Mouse (Mus musculus) intestine, embryonic 16.5 days (tissue): ENCODE results near the gene Wdr46. TPM values are rescaled to one million over a fixed set of nuclear protein-coding genes. Genes with fewer than 3 reads are reported as not detected.
A peak's percentile ranks its signal among the peaks of the same experiment; 100 is the strongest.

Source experiments
- ATAC-seq: fragments of 200-750 bp; cut with Nextera tagmentation; 2 replicates; pipeline ENCODE4 v1.8.0; 2017; ENCODE audit warnings: moderate TSS enrichment, moderate library complexity
- H3K27ac ChIP-seq: fragments of 300-500 bp; sonication (generic); 2 replicates; pipeline ENCODE4 v1.5.1; 2014; ENCODE audit warnings: mild to moderate bottlenecking, low read length
- H3K27me3 ChIP-seq: fragments of 300-500 bp; sonication (generic); replicated peaks from 2 replicates; pipeline ENCODE4 v1.6.1; 2014; ENCODE audit warnings: low read length, control low read depth, mixed read lengths; ENCODE audit not compliant: control insufficient read depth, insufficient read depth
- H3K36me3 ChIP-seq: fragments of 300-500 bp; sonication (generic); 2 replicates; pipeline ENCODE4 v1.6.1; 2014; ENCODE audit warnings: low read length, control low read depth; ENCODE audit not compliant: control insufficient read depth, insufficient read depth
- H3K4me1 ChIP-seq: fragments of 300-500 bp; sonication (generic); 2 replicates; pipeline ENCODE4 v1.6.1; 2014; ENCODE audit warnings: low read length, control low read depth, mixed read lengths; ENCODE audit not compliant: control insufficient read depth, insufficient read depth
- H3K4me2 ChIP-seq: fragments of 300-500 bp; sonication (generic); 2 replicates; pipeline ENCODE4 v1.6.1; 2014; ENCODE audit warnings: low read depth, low read length, control low read depth
- H3K4me3 ChIP-seq: fragments of 300-500 bp; sonication (generic); 2 replicates; pipeline ENCODE4 v1.5.1; 2014; ENCODE audit warnings: mild to moderate bottlenecking, low read length
- H3K9ac ChIP-seq: fragments of 300-500 bp; sonication (generic); 2 replicates; pipeline ENCODE4 v1.6.1; 2014; ENCODE audit warnings: low read depth, low read length
- H3K9me3 ChIP-seq: fragments of 300-500 bp; sonication (generic); 2 replicates; pipeline ENCODE4 v1.6.1; 2016; ENCODE audit warnings: low read length, control low read depth; ENCODE audit not compliant: control insufficient read depth
- WGBS: fragments of 180-500 bp; shearing (Covaris S2); extraction: QIAGEN DNeasy Blood & Tissue Kit; methylation state at CpG from one replicate; pipeline ENCODE4 v1.1.7; 2014; 5-methylcytosine and 5-hydroxymethylcytosine counted together
- polyA plus RNA-seq: library from polyadenylated mRNA; unstranded; fragments of >200 nt; fragmentation: Nextera tagmentation; extraction: Ambion mirVana; gene quantifications from 2 replicates; pipeline ENCODE4 v1.2.1, GENCODE M21; 2015

Wdr46 gene
- polyA plus RNA-seq, 1 experiment from 2014 or later = 26.1 TPM

DNA sequence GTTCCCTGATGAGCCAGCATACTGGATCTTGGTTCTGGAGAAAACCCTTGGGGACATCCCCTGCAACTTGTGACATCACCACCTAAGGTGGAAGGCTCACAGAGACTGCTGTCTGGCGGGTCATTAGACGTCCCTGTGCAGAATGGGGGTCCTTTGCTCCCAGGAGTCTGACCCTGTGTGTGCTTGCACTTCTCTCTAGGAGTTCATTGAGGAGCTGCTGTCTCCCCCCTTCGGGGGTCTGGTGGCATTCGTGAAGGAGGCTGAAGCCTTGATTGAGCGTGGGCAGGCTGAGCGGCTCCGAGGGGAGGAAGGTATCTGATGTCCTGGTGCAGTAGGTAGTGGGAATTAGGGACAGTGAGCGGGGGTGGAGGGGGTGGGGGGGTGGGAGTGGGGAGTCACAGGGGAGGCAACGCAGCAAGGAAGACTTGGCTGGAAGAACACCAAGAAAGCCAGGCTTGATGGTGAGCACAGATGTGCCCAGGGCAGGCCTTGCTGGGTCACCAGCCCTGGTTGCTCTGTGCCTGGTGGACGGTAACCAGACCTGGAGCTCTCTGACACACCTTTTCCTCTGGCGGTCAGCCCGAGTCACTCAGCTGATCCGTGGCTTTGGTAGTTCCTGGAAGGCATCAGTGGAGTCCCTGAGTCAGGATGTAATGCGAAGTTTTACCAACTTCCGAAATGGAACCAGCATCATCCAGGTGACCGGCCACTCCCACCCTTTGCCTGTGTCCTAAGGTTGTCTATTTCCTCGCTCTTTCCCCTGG lies 24.8 kb downstream of the Wdr46 start:
- no peak overlapping the region for H3K27ac ChIP-seq
- WGBS = 92% methylated on average over 17 of the region's 17 CpGs
- ATAC-seq = no peak
- H3K36me3 ChIP-seq = peaks cover 5% of the 10 kb centered on the region
- H3K4me3 ChIP-seq = no peak overlapping the region
- no peak overlapping the region for H3K9ac ChIP-seq
- H3K27me3 ChIP-seq = no peaks in the 10 kb centered on the region
- no peaks in the 10 kb centered on the region for H3K9me3 ChIP-seq
- H3K4me1 ChIP-seq = no peaks in the 10 kb centered on the region
- H3K4me2 ChIP-seq = no peak overlapping the region

- no peak overlapping the region for H3K4me2 ChIP-seq
- H3K4me3 ChIP-seq = no peak overlapping the region
- H3K27ac ChIP-seq = no peak overlapping the region
- no peak overlapping the region for H3K9ac ChIP-seq
- ATAC-seq = no peak
- 87% methylated on average over 16 of the region's 16 CpGs for WGBS
- H3K27me3 ChIP-seq = no peaks in the 10 kb centered on the region
- peaks cover 5% of the 10 kb centered on the region for H3K36me3 ChIP-seq
- H3K9me3 ChIP-seq = no peaks in the 10 kb centered on the region
- no peaks in the 10 kb centered on the region for H3K4me1 ChIP-seq
Measured at GRCm38 (mm10) chr17:33965846-33966550, 25.5 kb downstream of the Wdr46 start.

DNA sequence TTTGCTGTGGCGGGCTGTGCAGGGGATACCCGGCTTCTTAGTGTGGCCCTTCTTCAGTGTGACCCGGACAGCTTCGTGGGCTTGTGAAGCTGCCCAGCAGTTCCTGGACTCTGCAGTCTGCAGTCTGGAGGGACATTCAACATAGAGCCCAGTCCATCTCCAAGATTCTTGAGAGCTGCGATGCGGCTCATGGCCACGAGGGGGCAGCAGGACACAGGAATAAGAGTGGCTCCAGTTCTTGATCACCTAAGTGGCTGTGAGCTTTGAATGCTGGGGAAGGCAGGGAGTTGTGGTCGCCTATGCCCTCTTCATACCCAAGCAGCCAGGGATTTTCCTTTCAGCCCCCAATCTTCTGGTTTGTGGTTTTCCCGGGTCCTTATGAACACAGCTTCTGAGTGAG lies 28.0 kb downstream of the Wdr46 start:
- no peak overlapping the region for H3K4me3 ChIP-seq
- 3% methylated on average over 9 of the region's 9 CpGs for WGBS
- H3K9ac ChIP-seq = no peak overlapping the region
- H3K27ac ChIP-seq = no peak overlapping the region
- no peak overlapping the region for H3K4me2 ChIP-seq
- H3K27me3 ChIP-seq = no peaks in the 10 kb centered on the region
- ATAC-seq = peak; percentile 83
- no peaks in the 10 kb centered on the region; the same call in 1 of the 2 replicates for H3K36me3 ChIP-seq
- H3K4me1 ChIP-seq = no peaks in the 10 kb centered on the region
- H3K9me3 ChIP-seq = no peaks in the 10 kb centered on the region

DNA sequence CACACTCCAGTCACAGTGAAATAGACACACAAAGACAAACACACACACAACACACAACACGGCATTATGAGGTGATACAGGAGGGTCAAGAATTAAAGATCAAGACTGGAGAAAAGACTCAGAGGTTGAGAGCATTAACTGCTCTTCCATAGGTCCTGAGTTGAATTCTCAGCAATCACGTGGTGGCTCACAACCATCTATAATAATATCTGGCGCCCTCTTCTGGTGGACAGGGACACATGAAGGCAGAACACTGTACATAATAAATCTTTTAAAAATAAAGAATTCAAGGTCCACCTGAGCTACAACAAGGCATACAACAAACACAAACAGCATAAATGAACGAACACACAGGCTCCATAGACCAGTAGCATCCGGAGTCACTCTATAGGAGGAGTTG lies 28.5 kb downstream of the Wdr46 start:
- H3K27ac ChIP-seq = no peak overlapping the region
- H3K27me3 ChIP-seq = no peaks in the 10 kb centered on the region
- H3K4me3 ChIP-seq = no peak overlapping the region
- H3K4me2 ChIP-seq = no peak overlapping the region
- no peaks in the 10 kb centered on the region for H3K9me3 ChIP-seq
- no peaks in the 10 kb centered on the region for H3K4me1 ChIP-seq
- no peaks in the 10 kb centered on the region; the same call in 1 of the 2 replicates for H3K36me3 ChIP-seq
- peak; percentile 70 for ATAC-seq
- WGBS = 33% methylated on average over 5 of the region's 5 CpGs
- no peak overlapping the region for H3K9ac ChIP-seq

GRCm38 (mm10) chr17:33969394-33969793 lies 28.9 kb downstream of the Wdr46 start:
- no peak overlapping the region for H3K4me3 ChIP-seq
- H3K4me1 ChIP-seq = no peaks in the 10 kb centered on the region
- H3K4me2 ChIP-seq = no peak overlapping the region
- H3K27ac ChIP-seq = no peak overlapping the region
- H3K36me3 ChIP-seq = no peaks in the 10 kb centered on the region; the same call in 1 of the 2 replicates
- no peaks in the 10 kb centered on the region for H3K27me3 ChIP-seq
- ATAC-seq = no peak
- 73% methylated on average over 4 of the region's 4 CpGs for WGBS
- H3K9ac ChIP-seq = no peak overlapping the region
- H3K9me3 ChIP-seq = no peaks in the 10 kb centered on the region

DNA sequence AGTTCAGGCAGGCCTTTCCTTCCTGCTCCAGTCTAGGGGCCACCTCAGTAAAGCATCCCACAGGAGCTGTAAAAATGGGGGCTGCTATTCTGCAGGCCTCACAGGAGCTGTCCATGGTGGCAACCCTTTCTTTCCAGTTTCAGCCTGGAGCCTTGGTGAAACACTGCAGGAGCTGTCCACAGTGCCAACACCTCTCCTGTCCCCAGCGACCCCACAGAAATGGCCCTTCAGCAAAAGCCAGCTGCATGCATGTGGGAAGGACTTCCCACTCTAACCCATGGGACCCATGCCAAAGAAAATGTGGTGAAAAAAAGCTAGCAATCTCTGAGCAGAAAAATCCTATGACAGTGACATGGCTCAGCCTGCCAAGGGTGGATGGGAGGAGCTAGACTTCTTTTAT lies 32.2 kb downstream of the Wdr46 start:
- H3K27ac ChIP-seq = no peak overlapping the region
- H3K4me2 ChIP-seq = no peak overlapping the region
- no peak overlapping the region for H3K4me3 ChIP-seq
- H3K27me3 ChIP-seq = peaks cover 1% of the 10 kb centered on the region
- H3K4me1 ChIP-seq = no peaks in the 10 kb centered on the region
- 0% methylated on average over 1 of the region's 1 CpGs for WGBS
- no peak for ATAC-seq
- H3K9me3 ChIP-seq = no peaks in the 10 kb centered on the region
- no peaks in the 10 kb centered on the region for H3K36me3 ChIP-seq
- H3K9ac ChIP-seq = no peak overlapping the region

DNA sequence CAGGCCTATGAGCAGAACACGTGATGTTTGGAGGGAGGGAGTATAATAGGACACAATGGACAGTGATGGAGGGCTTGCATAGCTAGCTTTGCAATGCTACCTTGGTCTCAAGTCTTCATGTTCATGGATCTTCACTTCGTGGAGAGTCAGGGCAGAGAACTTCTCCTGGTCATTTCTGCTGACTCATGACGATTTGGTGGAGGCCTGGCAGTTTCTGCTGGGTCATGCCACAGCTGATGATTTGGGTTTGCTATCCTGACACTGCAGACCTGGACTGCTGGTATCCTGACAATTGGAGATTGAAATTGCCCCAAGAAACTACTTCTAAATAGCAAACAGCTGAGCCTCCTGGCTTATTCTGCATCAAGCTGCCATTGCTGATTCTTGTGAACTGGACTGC lies 33.1 kb downstream of the Wdr46 start:
- H3K36me3 ChIP-seq = no peaks in the 10 kb centered on the region
- no peaks in the 10 kb centered on the region for H3K9me3 ChIP-seq
- H3K27ac ChIP-seq = no peak overlapping the region
- ATAC-seq = no peak
- peaks cover 6% of the 10 kb centered on the region for H3K4me1 ChIP-seq
- H3K4me3 ChIP-seq = no peak overlapping the region
- WGBS = 61% methylated on average over 3 of the region's 3 CpGs
- peaks cover 10% of the 10 kb centered on the region for H3K27me3 ChIP-seq
- no peak overlapping the region for H3K4me2 ChIP-seq
- H3K9ac ChIP-seq = no peak overlapping the region

GRCm38 (mm10) chr17:33977861-33978557 lies 37.5 kb downstream of the Wdr46 start:
- Histone ChIP-seq H3K27me3 (peaks cover 12% of the 10 kb centered on the region), H3K4me2 (peak overlapping the region; percentile 74), H3K4me3 (peak overlapping the region; percentile 56), H3K36me3 (no peaks in the 10 kb centered on the region), H3K9ac (peak overlapping the region; percentile 69), H3K4me1 (peaks cover 13% of the 10 kb centered on the region), H3K27ac (peak overlapping the region; percentile 63), H3K9me3 (no peaks in the 10 kb centered on the region)
- ATAC-seq = peak; percentile 11; the same call in 1 of the 2 replicates
- WGBS = 2% methylated on average over 57 of the region's 57 CpGs

- WGBS = 0% methylated on average over 17 of the region's 17 CpGs
- Histone ChIP-seq H3K4me1 (peaks cover 15% of the 10 kb centered on the region), H3K27me3 (peaks cover 12% of the 10 kb centered on the region), H3K4me2 (peak overlapping the region; percentile 74), H3K9me3 (no peaks in the 10 kb centered on the region), H3K4me3 (peak overlapping the region; percentile 56), H3K27ac (peak overlapping the region; percentile 73), H3K9ac (peak overlapping the region; percentile 69), H3K36me3 (no peaks in the 10 kb centered on the region)
- ATAC-seq = peak; percentile 94
Measured at GRCm38 (mm10) chr17:33978631-33979031, 38.2 kb downstream of the Wdr46 start.
